Mouse (Mus musculus): ENCODE measurements around the gene Sptssb. TPM values are rescaled to one million over a fixed set of nuclear protein-coding genes. Genes with fewer than 3 reads are reported as not detected.

The Sptssb gene
- total RNA-seq (2021): not detected
- long read RNA-seq, experiment 1: 0 reads
- long read RNA-seq, experiment 2: 0 reads

DNA sequence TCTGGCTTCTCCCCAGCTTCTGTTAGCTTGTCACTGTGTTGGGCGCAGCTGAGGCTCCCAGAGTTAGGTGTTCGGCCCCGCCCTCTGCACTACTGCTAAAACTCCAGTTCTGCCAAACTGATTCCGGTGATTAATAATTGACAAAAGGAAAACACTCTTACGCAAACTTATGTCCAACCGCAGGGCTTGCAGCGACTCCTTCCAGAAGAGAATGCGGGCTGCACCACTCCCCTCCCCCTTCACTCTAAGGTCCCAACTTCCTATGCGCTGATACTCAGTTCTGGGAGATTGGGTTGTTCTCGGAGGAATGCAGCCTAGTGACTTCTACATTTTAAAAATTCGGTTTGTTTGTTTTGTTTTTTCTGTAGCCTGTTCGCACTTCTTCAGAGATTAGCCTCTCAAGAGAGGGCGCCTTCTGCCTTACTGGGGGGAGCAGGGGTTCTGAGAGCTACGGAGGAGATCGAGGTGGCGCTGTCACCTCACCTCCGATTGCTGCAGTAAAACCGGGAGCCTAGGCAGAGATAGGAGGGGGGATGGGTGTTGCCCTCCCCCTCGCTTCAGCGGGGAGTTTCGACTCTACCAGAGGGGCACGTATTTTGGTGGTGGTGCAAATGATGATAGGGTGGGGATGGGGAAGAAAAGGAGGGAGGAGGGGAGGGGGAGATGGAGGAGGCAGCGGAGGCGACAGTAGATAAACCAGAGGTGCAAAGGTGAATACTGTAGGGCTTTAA is at the start of gene Sptssb:
Gene Sptssb (minus strand): TSS at position 83 of the 731 bp plus-strand sequence.
- no peak for DNase-seq (ENCODE audit: low spot score)

DNA sequence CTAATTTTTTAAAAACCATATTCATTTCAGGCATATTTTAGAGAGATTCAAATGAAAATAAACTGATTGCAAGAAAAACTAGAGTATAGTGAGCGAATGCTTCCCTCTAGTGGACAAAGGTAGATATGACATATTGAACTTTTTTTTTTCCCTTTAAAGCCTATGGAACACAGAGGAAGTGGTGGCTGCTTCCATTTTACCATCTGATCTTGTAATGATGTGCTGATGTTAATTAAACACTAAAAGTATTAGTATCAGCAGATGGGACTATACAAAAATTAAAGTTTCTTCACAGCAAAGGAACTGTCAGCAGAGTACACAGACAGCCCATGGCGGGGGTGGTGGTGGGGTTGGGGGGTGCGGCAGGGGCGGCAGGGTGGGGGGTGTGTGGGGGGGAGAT is 48.3 kb upstream of the Sptssb start:
- no peak for DNase-seq (ENCODE audit: low spot score)

- DNase-seq (ENCODE audit: low spot score): no peak
These were observed 47.8 kb upstream of the Sptssb start for GRCm38 (mm10) chr3:69907564-69907963.

- DNase-seq (ENCODE audit: low spot score): no peak
These were observed 43.2 kb upstream of the Sptssb start for GRCm38 (mm10) chr3:69902787-69903477.

- no peak for DNase-seq (ENCODE audit: low spot score)
These were observed 42.6 kb upstream of the Sptssb start for GRCm38 (mm10) chr3:69902382-69902781.

DNA sequence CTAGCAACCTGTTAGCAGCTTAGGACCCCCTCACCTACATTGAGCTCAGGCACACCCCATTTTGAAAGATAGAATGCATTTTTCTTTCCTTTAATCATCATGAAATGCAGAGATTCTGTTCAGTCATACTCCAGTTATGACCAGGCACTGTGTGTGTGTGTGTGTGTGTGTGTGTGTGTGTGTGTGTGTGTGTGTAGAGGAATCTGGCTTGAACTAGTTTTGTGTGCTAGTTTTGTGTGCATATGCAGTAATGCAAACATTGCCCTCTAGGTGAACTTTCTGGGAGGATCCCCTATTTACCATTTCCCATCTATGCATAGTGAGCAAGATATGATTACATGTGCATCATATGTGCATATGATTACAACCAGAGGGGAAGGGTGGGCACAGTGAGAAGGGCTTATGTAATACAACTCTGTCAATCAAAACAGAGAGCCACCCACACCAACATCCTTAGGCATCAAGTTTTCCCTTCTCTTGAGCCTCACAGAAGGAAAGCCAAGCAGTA is 42.2 kb upstream of the Sptssb start:
- no peak for DNase-seq (ENCODE audit: low spot score)

DNA sequence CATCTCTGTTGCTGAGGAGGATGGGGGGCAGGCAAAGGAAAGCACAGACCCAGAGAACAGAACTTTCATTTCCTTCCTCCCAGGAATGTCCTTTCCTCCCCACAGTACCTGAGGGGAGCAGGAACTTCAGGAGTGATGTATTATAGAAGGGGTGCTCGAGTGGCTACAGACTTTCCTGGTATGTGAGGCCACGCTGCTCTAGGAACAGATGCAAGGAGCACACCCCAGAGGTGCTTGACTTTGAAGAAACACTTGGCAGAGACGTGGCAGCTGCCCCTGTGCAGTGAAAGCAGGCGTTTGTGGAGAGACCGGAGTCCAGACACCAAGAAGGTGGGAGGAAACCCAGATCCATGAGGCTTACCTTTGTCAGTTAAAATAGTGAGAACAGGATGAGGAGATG is 40.6 kb upstream of the Sptssb start:
- no peak for DNase-seq (ENCODE audit: low spot score)

DNA sequence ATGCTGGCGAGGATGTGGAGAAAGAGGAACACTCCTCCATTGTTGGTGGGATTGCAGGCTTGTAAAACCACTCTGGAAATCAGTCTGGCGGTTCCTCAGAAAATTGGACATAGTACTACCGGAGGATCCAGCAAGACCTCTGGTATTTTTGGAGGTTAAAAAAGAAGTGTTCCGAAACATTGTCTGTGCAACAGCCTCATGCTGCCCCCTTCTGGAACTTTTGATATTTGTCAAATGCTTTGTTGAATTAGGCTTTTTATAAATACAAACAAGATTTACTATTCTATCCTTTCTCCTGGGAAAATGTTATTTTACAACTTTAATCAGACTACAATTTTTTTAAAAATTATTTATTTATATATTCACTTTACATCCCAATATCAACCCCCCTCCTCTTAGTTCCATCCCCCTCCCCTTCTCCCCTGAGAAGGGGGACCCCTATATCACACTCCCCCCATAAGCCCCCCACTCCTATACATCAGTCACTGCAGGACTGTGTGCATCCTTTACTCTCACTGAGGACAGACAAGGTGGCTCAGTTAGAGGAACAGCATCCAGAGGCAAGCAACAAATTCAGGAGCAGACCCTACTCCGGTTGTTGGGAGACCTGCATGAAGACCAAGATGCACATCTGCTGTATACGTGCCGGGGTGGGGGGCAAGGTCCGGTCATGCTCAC is 38.3 kb upstream of the Sptssb start:
- peak; percentile 9 for DNase-seq (ENCODE audit: low spot score)

- DNase-seq (ENCODE audit: low spot score): no peak
These were observed 35.8 kb upstream of the Sptssb start for GRCm38 (mm10) chr3:69895516-69895915.

GRCm38 (mm10) chr3:69892187-69893094 is 32.7 kb upstream of the Sptssb start:
- no peak for DNase-seq (ENCODE audit: low spot score)

DNA sequence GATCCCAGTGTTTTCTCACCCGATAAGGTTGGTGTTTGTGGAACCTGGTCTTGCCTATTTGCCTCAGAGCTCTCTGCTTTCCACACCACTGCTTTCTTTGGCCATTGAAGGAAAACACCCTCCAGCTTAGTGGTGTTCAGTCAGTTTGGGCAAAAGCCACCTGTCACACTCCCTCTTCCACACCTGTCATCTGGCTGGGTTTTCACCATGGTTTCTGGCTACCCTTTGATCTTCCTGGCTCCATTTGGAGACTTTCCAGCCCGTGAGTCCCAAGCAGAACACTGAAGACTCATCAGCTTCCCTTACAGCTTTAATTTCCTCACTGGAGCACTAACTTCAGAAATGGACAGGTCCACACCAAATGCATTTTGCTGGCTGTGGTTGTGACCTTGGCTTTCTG is 26.1 kb upstream of the Sptssb start:
- no peak for DNase-seq (ENCODE audit: low spot score)

GRCm38 (mm10) chr3:69883710-69884109 is 24.0 kb upstream of the Sptssb start:
- no peak for DNase-seq (ENCODE audit: low spot score)

DNA sequence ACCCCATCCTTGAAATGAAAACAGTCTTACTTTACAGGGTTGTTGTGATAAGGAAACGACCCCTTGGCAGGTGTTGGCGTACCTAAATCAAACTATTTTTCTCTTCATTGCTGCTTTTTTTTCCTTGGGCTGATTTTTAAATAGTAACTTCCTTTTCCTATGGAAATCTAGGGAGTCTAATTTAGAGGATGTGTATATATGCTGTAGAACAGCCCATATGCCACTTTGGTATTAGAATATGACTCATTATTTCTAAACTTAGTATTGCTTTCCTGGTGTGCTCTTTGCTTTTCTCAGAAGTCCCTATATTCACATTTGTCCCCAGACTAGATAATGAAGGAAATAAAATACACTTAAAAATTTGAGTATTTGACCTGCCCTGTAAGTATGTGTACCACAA is 17.8 kb upstream of the Sptssb start:
- no peak for DNase-seq (ENCODE audit: low spot score)

- no peak for DNase-seq (ENCODE audit: low spot score)
These were observed 15.0 kb upstream of the Sptssb start for GRCm38 (mm10) chr3:69874721-69875120.

DNA sequence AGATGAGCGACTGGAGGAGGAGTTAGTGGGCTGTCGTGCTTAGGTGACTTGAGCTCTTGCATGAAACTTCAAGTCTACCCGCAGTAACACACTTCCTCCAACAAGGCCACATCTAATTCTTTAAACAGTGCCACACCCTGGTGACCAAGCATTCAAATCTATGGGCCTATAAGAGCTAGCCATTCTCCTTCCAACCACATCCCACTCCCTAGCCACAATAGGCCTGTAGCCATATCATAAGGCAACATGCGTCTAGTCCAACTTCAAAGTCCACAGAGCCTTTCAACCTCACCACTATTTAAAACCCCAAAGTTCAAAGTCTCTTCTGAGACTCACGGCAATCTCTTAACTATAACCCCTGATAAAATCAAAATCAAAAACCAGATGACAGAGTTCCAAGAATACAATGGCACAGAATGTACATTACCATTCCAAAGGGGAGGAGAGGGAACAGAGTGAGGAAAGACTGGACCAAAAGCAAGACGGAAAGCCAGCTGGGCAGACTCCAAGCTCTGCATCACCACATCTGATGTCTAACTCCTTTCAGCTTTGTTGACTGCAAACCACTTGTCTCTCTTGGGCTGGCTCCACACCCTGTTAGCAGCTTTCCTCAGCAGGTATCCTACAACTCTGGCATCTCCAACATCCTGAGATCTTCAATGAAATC is 13.1 kb upstream of the Sptssb start:
- no peak for DNase-seq (ENCODE audit: low spot score)

- no peak for DNase-seq (ENCODE audit: low spot score)
These were observed 11.4 kb upstream of the Sptssb start for GRCm38 (mm10) chr3:69871174-69871573.

- DNase-seq (ENCODE audit: low spot score): no peak
These were observed 10.0 kb upstream of the Sptssb start for GRCm38 (mm10) chr3:69869702-69870101.

GRCm38 (mm10) chr3:69861789-69862395 is 2.2 kb upstream of the Sptssb start:
- no peak for DNase-seq (ENCODE audit: low spot score)

DNA sequence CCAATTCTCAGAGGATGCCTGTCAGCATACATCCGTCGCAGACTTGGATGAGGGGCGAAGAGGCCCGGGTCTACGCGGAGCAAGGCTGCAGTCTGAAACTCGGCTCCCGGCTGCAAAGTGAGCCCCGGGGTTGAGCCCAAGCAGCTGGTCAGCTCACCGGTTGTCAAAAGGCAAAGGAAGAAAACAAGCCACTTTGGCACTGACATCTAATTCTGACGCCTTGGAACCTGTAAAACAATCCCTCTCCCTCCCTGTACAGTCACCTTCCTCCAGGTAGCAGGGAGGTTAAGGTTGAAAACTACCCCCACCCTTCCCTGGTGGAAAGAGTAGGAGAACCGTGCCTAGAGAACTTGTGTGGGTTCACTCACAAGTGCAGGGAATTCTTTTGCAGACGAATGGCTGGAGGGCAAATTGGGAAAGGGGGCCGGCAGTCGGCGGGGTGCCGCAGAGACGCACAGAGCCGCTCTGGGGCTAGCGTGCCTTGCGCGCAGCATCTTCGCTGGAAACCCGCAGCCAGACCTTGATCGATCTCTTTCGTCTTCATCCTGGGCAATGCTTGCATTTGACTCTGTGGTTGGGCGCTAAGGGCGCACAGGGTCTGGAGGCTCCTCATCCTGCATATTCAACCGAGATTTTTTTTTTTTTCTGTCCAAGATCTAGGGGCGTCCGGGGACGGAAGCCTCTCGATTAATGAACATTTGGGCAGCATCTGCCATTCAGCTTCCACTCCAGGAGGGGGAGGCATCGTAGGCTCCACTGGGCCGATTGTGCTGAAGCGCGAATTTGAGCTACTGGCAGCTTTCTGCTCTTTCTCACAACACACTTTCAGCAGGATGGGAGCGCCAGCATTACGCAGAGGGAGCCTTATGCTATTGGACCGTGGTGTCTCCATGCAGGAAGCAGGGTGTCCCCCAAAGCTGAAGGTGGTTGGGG is 1.1 kb upstream of the Sptssb start:
- no peak for DNase-seq (ENCODE audit: low spot score)
